Mouse (Mus musculus) G1E (cell line): ENCODE data around the gene Actl11.

Experiments
- CTCF ChIP-seq: IDR thresholded peaks from 2 replicates; pipeline ENCODE4 v1.5.1; 2012; ENCODE audit warnings: low read depth, low read length, inconsistent platforms, mixed read lengths
- TAL1 ChIP-seq: conservative IDR thresholded peaks from 2 replicates; pipeline ENCODE4 v1.6.1; 2012; ENCODE audit warnings: low read depth, low read length, inconsistent platforms, mixed read lengths

- TF ChIP-seq CTCF (no peak), TAL1 (no peak)
Observed at GRCm38 (mm10) chr9:107955613-107956289, 27.5 kb downstream of the Actl11 start.
